Mouse (Mus musculus): Measurements from ENCODE around the gene Pea15a.

- no peak for TF ChIP-seq CTCF (IDR thresholded peaks at IDR 0.05; ENCODE audit: extremely low read depth, insufficient read length, insufficient replicate concordance, low read depth, low read length)
- no peak for TF ChIP-seq POLR2A (IDR thresholded peaks at IDR 0.05; ENCODE audit: low read depth, low read length)
Measured at GRCm38 (mm10) chr1:172204814-172205740, 1.5 kb downstream of the Pea15a start.
